9 mouse cellular contexts compared by ENCODE assay signal in the genomic region with DNA sequence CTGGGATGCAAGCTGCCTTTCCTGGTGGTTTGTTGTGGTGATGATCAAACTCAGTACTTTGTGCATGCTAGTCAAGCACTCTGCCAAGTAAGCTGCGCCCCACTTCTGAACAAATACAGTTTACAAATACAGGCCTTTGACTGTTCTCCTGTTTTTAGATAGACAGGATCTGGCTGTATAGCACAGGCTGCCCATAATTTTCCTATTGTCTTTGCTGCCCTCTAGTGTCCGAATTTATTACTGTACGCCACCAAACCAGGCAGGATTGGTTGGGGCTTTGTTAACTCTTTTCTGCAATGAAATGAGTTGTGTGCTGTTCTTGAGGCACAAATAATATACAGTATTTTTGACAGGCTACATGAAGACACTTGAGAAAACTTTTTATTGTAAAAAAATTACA. TPM values are rescaled to one million over a fixed set of nuclear protein-coding genes. Genes with fewer than 3 reads are reported as not detected.
DNase-seq lines count a peak whose midpoint lies in the region; ATAC-seq lines count a peak whose summit lies in the region.
"Had no signal": no experiment of that assay in that cellular context is flagged by ENCODE, and none has a peak within 500 bp of the region (broad histone marks: within the 10 kb centered on the region; RNA-seq: fewer than 3 reads in every experiment).

No protein-coding gene starts in this region.

- H3K27ac ChIP-seq in forebrain, embryonic 14.5 days (ENCODE audit: low read depth, low read length) = no peak overlapping the region
- H3K27ac ChIP-seq in neural tube, embryonic 14.5 days (ENCODE audit: low read depth, low read length) = no peak overlapping the region
- H3K27ac ChIP-seq: liver, embryonic 13.5 days had no signal

- H3K36me3 ChIP-seq in forebrain, embryonic 14.5 days (ENCODE audit: control insufficient read depth, insufficient read depth, low read length) = no peaks in the 10 kb centered on the region
- no peaks in the 10 kb centered on the region for H3K36me3 ChIP-seq in neural tube, embryonic 14.5 days (ENCODE audit: control insufficient read depth, insufficient read depth, low read length)
- H3K36me3 ChIP-seq: liver, embryonic 13.5 days had no signal

- intact Hi-C loops in left cerebral cortex, postnatal 4 days (cut with DNase I) = no loop called here

- peak; percentile 76 for ATAC-seq in forebrain, embryonic 14.5 days
- peak; percentile 81 for ATAC-seq in neural tube, embryonic 14.5 days (ENCODE audit: low read depth)

- H3K4me1 ChIP-seq in forebrain, embryonic 14.5 days (ENCODE audit: control insufficient read depth, insufficient read depth, low read length) = no peaks in the 10 kb centered on the region
- no peaks in the 10 kb centered on the region for H3K4me1 ChIP-seq in neural tube, embryonic 14.5 days (ENCODE audit: control insufficient read depth, insufficient read depth, low read length)
- H3K4me1 ChIP-seq: liver, embryonic 13.5 days had no signal

- no peaks in the 10 kb centered on the region for H3K27me3 ChIP-seq in forebrain, embryonic 14.5 days (replicated peaks; ENCODE audit: control insufficient read depth, insufficient read depth, low read length)
- no peaks in the 10 kb centered on the region for H3K27me3 ChIP-seq in neural tube, embryonic 14.5 days (ENCODE audit: control insufficient read depth, insufficient read depth, low read length)
- H3K27me3 ChIP-seq: liver, embryonic 13.5 days had no signal

- H3K4me2 ChIP-seq in forebrain, embryonic 14.5 days (ENCODE audit: low read length) = no peak overlapping the region
- no peak overlapping the region for H3K4me2 ChIP-seq in neural tube, embryonic 14.5 days (ENCODE audit: low read depth, low read length)
- H3K4me2 ChIP-seq: liver, embryonic 13.5 days had no signal

- H3K9me3 ChIP-seq in forebrain, embryonic 14.5 days (replicated peaks; ENCODE audit: control insufficient read depth, low read length) = no peaks in the 10 kb centered on the region
- no peaks in the 10 kb centered on the region for H3K9me3 ChIP-seq in neural tube, embryonic 14.5 days (ENCODE audit: control insufficient read depth, low read length)
- H3K9me3 ChIP-seq: liver, embryonic 13.5 days had no signal

- H3K9ac ChIP-seq in forebrain, embryonic 14.5 days (ENCODE audit: low read length) = no peak overlapping the region
- H3K9ac ChIP-seq in neural tube, embryonic 14.5 days (replicated peaks; ENCODE audit: low read depth, low read length) = no peak overlapping the region
- H3K9ac ChIP-seq: liver, embryonic 13.5 days had no signal

- 23% methylated on average over 3 of the region's 3 CpGs for WGBS in forebrain, embryonic 14.5 days
- WGBS in neural tube, embryonic 14.5 days = 20% methylated on average over 3 of the region's 3 CpGs

- H3K4me3 ChIP-seq in forebrain, embryonic 14.5 days (ENCODE audit: low read depth, low read length) = no peak overlapping the region
- H3K4me3 ChIP-seq in neural tube, embryonic 14.5 days (ENCODE audit: low read depth, low read length) = no peak overlapping the region
- H3K4me3 ChIP-seq: liver, embryonic 13.5 days had no signal

- peak; percentile 1 for DNase-seq in thymus, postnatal 14 days
- no peak for DNase-seq in thymus, postnatal 36 days
- peak; percentile 28 for DNase-seq in cerebellum, adult 11 months
- peak; percentile 64 for DNase-seq in forebrain, embryonic 14.5 days (ENCODE audit: low spot score)
- peak; percentile 4 to 25 for DNase-seq in kidney, adult 8-10 months
- DNase-seq in left cerebral cortex, postnatal 4 days = peak; percentile 16
- no peak for DNase-seq in thymus, postnatal 25 days
- DNase-seq: liver, embryonic 13.5 days had no signal

RNA-seq across cellular contexts. Expression of gene Lrch2, which starts 54.8 kb away (rescaled TPM):
- polyA plus RNA-seq in forebrain, embryonic 14.5 days (2014; fragmentation: Nextera tagmentation; extraction: Ambion mirVana) = 22.1 and 23.7 TPM in 2 replicates
- 10 to 100 TPM; 49.9 TPM for total RNA-seq in left cerebral cortex, postnatal 4 days (2021)
- polyA plus RNA-seq in neural tube, embryonic 14.5 days (2014; fragmentation: Nextera tagmentation; extraction: Ambion mirVana) = 19.1 and 20.8 TPM in 2 replicates

Comparison
In these comparisons a context has a peak if more than half of its experiments do, and no peak if none do; other contexts are left out.
1. DNase-seq: peak in thymus, postnatal 14 days (single experiment), cerebellum, adult 11 months (single experiment), forebrain, embryonic 14.5 days (single experiment), kidney, adult 8-10 months (2 of 2) and left cerebral cortex, postnatal 4 days (single experiment); none in thymus, postnatal 36 days (0 of 2) and thymus, postnatal 25 days (single experiment).